Mouse (Mus musculus) hindbrain, embryonic 14.5 days (tissue): ENCODE measurements around the gene Crmp1. TPM values are rescaled to one million over a fixed set of nuclear protein-coding genes. Genes with fewer than 3 reads are reported as not detected.
A peak's percentile ranks its signal among the peaks of the same experiment; 100 is the strongest.

Source experiments
- ATAC-seq: fragments of 200-750 bp; cut with Nextera tagmentation; 2 replicates; pipeline ENCODE4 v1.8.0; 2017; ENCODE audit warnings: moderate number of reproducible peaks, mild to moderate bottlenecking, moderate TSS enrichment, moderate library complexity; ENCODE audit not compliant: low FRiP score
- DNase-seq: peaks from one replicate; pipeline ENCODE4 v3.0.0-alpha.2; 2015; ENCODE audit warnings: low spot score
- H3K27ac ChIP-seq: fragments of 300-500 bp; sonication (generic); 2 replicates; pipeline ENCODE4 v1.5.1; 2014; ENCODE audit warnings: mild to moderate bottlenecking, moderate library complexity
- H3K27me3 ChIP-seq: fragments of 300-500 bp; sonication (generic); 2 replicates; pipeline ENCODE4 v1.6.1; 2014; ENCODE audit warnings: mild to moderate bottlenecking, low read length, mixed read lengths; ENCODE audit not compliant: control insufficient read depth, insufficient read depth
- H3K36me3 ChIP-seq: fragments of 300-500 bp; sonication (generic); replicated peaks from 2 replicates; pipeline ENCODE4 v1.6.1; 2014; ENCODE audit not compliant: control insufficient read depth, insufficient read depth
- H3K4me1 ChIP-seq: fragments of 300-500 bp; sonication (generic); replicated peaks from 2 replicates; pipeline ENCODE4 v1.6.1; 2014; ENCODE audit warnings: antibody characterized with exemption, low read length, mixed read lengths; ENCODE audit not compliant: control insufficient read depth, insufficient read depth
- H3K4me2 ChIP-seq: fragments of 300-500 bp; sonication (generic); replicated peaks from 2 replicates; pipeline ENCODE4 v1.6.1; 2014; ENCODE audit warnings: mild to moderate bottlenecking, moderate library complexity
- H3K4me3 ChIP-seq: fragments of 300-500 bp; sonication (generic); replicated peaks from 2 replicates; pipeline ENCODE4 v1.5.1; 2014; ENCODE audit warnings: mild to moderate bottlenecking, low read length
- H3K9ac ChIP-seq: fragments of 300-500 bp; sonication (generic); 2 replicates; pipeline ENCODE4 v1.6.1; 2014
- H3K9me3 ChIP-seq: fragments of 300-500 bp; sonication (generic); 2 replicates; pipeline ENCODE4 v1.6.1; 2016; ENCODE audit warnings: low read length; ENCODE audit not compliant: control insufficient read depth
- WGBS: fragments of 180-500 bp; shearing (Covaris S2); extraction: QIAGEN DNeasy Blood & Tissue Kit; methylation state at CpG from one replicate; pipeline ENCODE4 v1.1.7; 2014; 5-methylcytosine and 5-hydroxymethylcytosine counted together
- polyA plus RNA-seq: library from polyadenylated mRNA; unstranded; fragments of >200 nt; fragmentation: Nextera tagmentation; extraction: Ambion mirVana; gene quantifications from 2 replicates; pipeline ENCODE4 v1.2.1, GENCODE M21; 2014

Crmp1 gene
- polyA plus RNA-seq, 1 experiment from 2014 or later = 907 TPM

DNA sequence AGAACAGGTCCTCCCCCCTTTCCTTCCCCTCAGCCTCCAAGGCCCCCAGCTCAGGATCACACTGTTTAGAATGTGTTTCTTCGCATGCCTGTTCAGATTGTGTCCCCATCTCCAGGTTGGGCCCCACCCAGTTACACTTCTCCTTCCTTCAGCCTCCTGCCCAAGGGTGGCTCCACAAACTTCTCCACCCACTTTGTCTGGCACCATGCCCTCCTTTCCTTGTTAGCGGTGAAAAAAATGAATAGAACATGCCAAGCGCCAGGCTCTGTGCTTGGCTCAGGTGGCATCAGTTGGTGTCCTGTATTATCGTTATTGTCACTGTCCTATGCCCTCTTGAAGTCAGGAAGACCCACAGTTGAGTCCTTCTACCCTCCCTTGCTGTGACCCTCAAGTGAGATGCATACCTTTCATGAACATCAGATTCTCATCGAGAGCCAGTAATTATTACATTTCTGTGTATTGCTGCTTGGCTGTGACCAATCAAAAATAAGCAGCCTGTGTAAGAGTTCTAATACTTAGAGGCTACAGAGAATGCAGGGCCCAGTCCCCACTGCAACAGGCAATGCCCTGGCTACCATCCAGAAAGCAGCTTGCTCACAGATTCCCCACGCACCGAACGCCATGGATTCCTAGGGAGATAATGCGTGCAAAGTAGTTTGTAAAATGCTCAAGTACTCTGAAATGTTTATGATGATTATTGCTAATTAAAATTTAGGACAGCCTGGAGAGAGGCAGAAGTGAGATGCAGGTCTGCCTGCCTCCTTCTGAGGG lies 28.6 kb upstream of the Crmp1 start:
- no peak overlapping the region for H3K9ac ChIP-seq
- H3K9me3 ChIP-seq = no peaks in the 10 kb centered on the region
- WGBS = 75% methylated on average over 9 of the region's 9 CpGs
- no peak for ATAC-seq
- no peak overlapping the region for H3K4me2 ChIP-seq
- no peak overlapping the region for H3K27ac ChIP-seq
- peaks cover 21% of the 10 kb centered on the region for H3K4me1 ChIP-seq
- no peak for DNase-seq
- H3K4me3 ChIP-seq = no peak overlapping the region
- no peaks in the 10 kb centered on the region for H3K36me3 ChIP-seq
- H3K27me3 ChIP-seq = no peaks in the 10 kb centered on the region

GRCm38 (mm10) chr5:37213709-37214103 lies 28.0 kb upstream of the Crmp1 start:
- Histone ChIP-seq H3K4me1 (peaks cover 21% of the 10 kb centered on the region), H3K9ac (no peak overlapping the region), H3K36me3 (no peaks in the 10 kb centered on the region), H3K27ac (no peak overlapping the region), H3K4me2 (no peak overlapping the region), H3K4me3 (no peak overlapping the region), H3K27me3 (no peaks in the 10 kb centered on the region), H3K9me3 (no peaks in the 10 kb centered on the region)
- WGBS = 76% methylated on average over 4 of the region's 4 CpGs
- DNase-seq (no peak), ATAC-seq (no peak)

- Histone ChIP-seq H3K4me1 (peaks cover 16% of the 10 kb centered on the region), H3K27ac (no peak overlapping the region), H3K27me3 (no peaks in the 10 kb centered on the region), H3K9me3 (no peaks in the 10 kb centered on the region), H3K4me3 (no peak overlapping the region), H3K9ac (no peak overlapping the region), H3K4me2 (no peak overlapping the region), H3K36me3 (no peaks in the 10 kb centered on the region)
- peak; percentile 17; the same call in 1 of the 2 replicates for ATAC-seq
- 55% methylated on average over 6 of the region's 6 CpGs for whole genome bisulfite sequencing
- DNase-seq = no peak
Observed at GRCm38 (mm10) chr5:37214614-37215013, 27.1 kb upstream of the Crmp1 start.

- Histone ChIP-seq H3K36me3 (no peaks in the 10 kb centered on the region), H3K9me3 (no peaks in the 10 kb centered on the region), H3K4me3 (no peak overlapping the region), H3K27me3 (no peaks in the 10 kb centered on the region), H3K4me1 (peaks cover 15% of the 10 kb centered on the region), H3K9ac (no peak overlapping the region), H3K27ac (no peak overlapping the region), H3K4me2 (no peak overlapping the region)
- ATAC-seq (no peak), DNase-seq (no peak)
- WGBS = 69% methylated on average over 7 of the region's 7 CpGs
Observed at GRCm38 (mm10) chr5:37215276-37215675, 26.5 kb upstream of the Crmp1 start.

DNA sequence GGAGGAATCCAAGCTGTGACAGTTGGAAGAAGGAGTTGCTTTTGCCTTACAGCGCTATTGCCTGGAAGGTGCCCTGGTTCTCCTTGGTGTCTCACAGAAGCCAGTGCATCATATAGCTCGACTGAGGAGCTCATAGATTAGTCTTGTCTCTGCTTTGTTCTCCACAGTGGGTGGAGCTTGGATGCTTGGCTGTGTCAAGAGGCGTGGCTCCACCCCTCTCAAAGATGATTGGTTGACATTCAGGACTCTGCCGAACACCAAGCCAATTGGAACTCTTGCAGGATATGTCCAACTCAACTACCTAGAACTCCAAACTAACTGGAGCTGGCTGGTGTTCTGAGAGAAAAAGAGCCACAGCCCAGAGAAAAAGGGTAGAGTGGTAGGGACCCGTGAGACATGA lies 22.1 kb upstream of the Crmp1 start:
- Histone ChIP-seq H3K4me2 (no peak overlapping the region), H3K4me1 (peaks cover 21% of the 10 kb centered on the region), H3K27ac (no peak overlapping the region), H3K36me3 (no peaks in the 10 kb centered on the region), H3K9ac (no peak overlapping the region), H3K9me3 (no peaks in the 10 kb centered on the region), H3K27me3 (no peaks in the 10 kb centered on the region), H3K4me3 (no peak overlapping the region)
- 46% methylated on average over 5 of the region's 5 CpGs for WGBS
- ATAC-seq (0 out of 2 replicates have a peak, but pooled peaks have one; percentile 48), DNase-seq (no peak)

DNA sequence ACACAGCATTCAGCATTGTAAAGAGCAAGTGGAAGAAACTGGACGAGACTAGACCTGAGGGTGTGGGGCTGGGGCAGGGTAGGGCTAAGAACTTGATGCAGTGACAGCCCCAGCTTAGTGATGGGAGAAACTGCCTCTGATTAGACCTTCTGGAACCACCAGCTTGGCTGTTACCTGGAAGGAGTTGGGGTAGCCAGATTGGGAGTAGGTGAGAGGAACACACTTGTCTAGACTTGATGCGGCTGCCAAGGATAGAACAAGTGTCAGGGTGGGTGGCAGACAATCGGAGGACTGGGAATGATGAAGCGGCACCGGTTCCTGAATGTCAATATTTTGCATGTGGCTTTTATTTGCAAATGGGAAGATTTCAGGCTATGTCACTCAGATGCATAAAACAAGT lies 21.2 kb upstream of the Crmp1 start:
- H3K27ac ChIP-seq = no peak overlapping the region
- H3K9ac ChIP-seq = no peak overlapping the region
- no peaks in the 10 kb centered on the region for H3K9me3 ChIP-seq
- H3K36me3 ChIP-seq = no peaks in the 10 kb centered on the region
- ATAC-seq (no peak), DNase-seq (no peak)
- 83% methylated on average over 5 of the region's 5 CpGs for WGBS
- no peak overlapping the region for H3K4me2 ChIP-seq
- no peak overlapping the region for H3K4me3 ChIP-seq
- no peaks in the 10 kb centered on the region for H3K27me3 ChIP-seq
- H3K4me1 ChIP-seq = peaks cover 21% of the 10 kb centered on the region

DNA sequence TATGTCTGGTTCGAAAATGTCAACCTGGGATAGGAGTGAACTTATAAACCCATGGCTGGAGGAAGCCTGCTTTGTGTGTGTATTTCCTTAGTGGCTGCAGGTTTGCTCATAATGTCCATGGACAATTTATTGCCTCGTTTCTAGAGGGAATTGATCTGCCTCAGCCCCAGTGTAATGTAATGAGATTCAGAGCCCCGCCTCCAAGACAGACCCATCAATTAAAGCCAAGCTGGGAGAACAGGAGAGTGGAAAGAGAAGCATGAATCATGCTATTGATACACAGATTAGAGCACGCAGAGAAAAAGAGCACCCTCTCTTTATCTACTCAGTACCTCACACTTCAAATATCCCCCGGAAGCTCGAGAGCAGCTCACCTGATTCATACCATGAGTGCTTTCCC lies 20.2 kb upstream of the Crmp1 start:
- Histone ChIP-seq H3K27me3 (no peaks in the 10 kb centered on the region), H3K36me3 (no peaks in the 10 kb centered on the region), H3K4me1 (peaks cover 21% of the 10 kb centered on the region), H3K9ac (no peak overlapping the region), H3K4me3 (no peak overlapping the region), H3K27ac (0 out of 2 replicates have a peak overlapping the region, but pooled peaks have one; percentile 52), H3K9me3 (no peaks in the 10 kb centered on the region), H3K4me2 (no peak overlapping the region)
- no peak for ATAC-seq
- 24% methylated on average over 6 of the region's 6 CpGs for WGBS
- DNase-seq = no peak

DNA sequence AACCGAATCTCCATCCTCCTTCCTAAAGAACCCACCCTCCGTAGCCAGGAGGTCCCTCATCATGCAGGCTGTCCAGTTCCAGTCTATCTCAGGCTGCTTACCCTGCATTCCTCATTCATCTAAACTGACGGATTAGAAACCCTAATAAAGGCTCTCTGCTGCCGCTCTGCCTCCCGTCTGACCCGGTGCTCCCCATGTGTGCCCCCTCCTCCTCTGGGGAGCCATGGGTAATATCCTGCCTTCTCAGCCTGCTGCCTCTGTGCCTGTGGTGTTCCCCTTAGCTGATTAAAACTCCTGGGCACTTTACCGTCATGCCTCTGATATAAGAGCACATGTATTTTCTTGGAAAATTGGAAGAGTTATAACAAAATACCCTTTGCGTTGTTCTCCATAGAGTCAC lies 19.4 kb upstream of the Crmp1 start:
- no peak overlapping the region for H3K4me2 ChIP-seq
- no peak overlapping the region for H3K9ac ChIP-seq
- no peaks in the 10 kb centered on the region for H3K27me3 ChIP-seq
- ATAC-seq (no peak), DNase-seq (no peak)
- H3K4me1 ChIP-seq = peaks cover 21% of the 10 kb centered on the region
- H3K9me3 ChIP-seq = no peaks in the 10 kb centered on the region
- H3K27ac ChIP-seq = 0 out of 2 replicates have a peak overlapping the region, but pooled peaks have one; percentile 52
- WGBS = 27% methylated on average over 8 of the region's 8 CpGs
- no peak overlapping the region for H3K4me3 ChIP-seq
- no peaks in the 10 kb centered on the region for H3K36me3 ChIP-seq

- no peak for ATAC-seq
- no peaks in the 10 kb centered on the region for H3K9me3 ChIP-seq
- WGBS = 100% methylated on average over 1 of the region's 1 CpGs
Observed at GRCm38 (mm10) chr5:37225708-37226107, 16.0 kb upstream of the Crmp1 start.

More at GRCm38 (mm10) chr5:37225708-37226107, 16.0 kb upstream of the Crmp1 start:
- no peak overlapping the region for H3K27ac ChIP-seq
- H3K4me1 ChIP-seq = peaks cover 16% of the 10 kb centered on the region
- H3K4me2 ChIP-seq = no peak overlapping the region
- no peak overlapping the region for H3K9ac ChIP-seq
- H3K4me3 ChIP-seq = no peak overlapping the region
- no peaks in the 10 kb centered on the region for H3K27me3 ChIP-seq
- DNase-seq = no peak
- no peaks in the 10 kb centered on the region for H3K36me3 ChIP-seq
